Mouse (Mus musculus) c-Kit-negative CD71-positive TER-119-positive erythroid progenitor cells, embryonic 14.5 days (primary cell): ENCODE results near the gene Tnfrsf12a.

Source experiments
- DNase-seq: peaks from one replicate; pipeline ENCODE4 v3.0.0-alpha.2; 2013; ENCODE audit warnings: low read depth, low spot score

Tnfrsf12a gene

GRCm38 (mm10) chr17:23677236-23677679 lies at the start of gene Tnfrsf12a:
Tnfrsf12a (minus strand) TSS chr17:23677468.
- DNase-seq = peak; percentile 28

GRCm38 (mm10) chr17:23726758-23727142 lies 49.5 kb upstream of the Tnfrsf12a start:
- DNase-seq = peak; percentile 43

GRCm38 (mm10) chr17:23725999-23726757 lies 48.9 kb upstream of the Tnfrsf12a start, which contains the start of gene Pkmyt1:
Pkmyt1 (plus strand) TSS chr17:23726336.
- peak; percentile 91 for DNase-seq

GRCm38 (mm10) chr17:23725477-23725876 lies 48.2 kb upstream of the Tnfrsf12a start:
- DNase-seq = no peak

- no peak for DNase-seq
Measured at GRCm38 (mm10) chr17:23722376-23723125, 45.3 kb upstream of the Tnfrsf12a start, which contains the start of gene 1520401A03Rik. 1520401A03Rik (minus strand) TSS chr17:23722783.

- no peak for DNase-seq
Measured at GRCm38 (mm10) chr17:23721886-23722285, 44.6 kb upstream of the Tnfrsf12a start.

- DNase-seq = no peak
Measured at GRCm38 (mm10) chr17:23719455-23719854, 42.2 kb upstream of the Tnfrsf12a start.

GRCm38 (mm10) chr17:23717003-23717402 lies 39.7 kb upstream of the Tnfrsf12a start:
- DNase-seq = no peak

- DNase-seq = peak; percentile 52
Measured at GRCm38 (mm10) chr17:23706212-23706611, 28.9 kb upstream of the Tnfrsf12a start.

- DNase-seq = no peak
Measured at GRCm38 (mm10) chr17:23705525-23706104, 28.3 kb upstream of the Tnfrsf12a start.

- DNase-seq = no peak
Measured at GRCm38 (mm10) chr17:23704741-23705140, 27.5 kb upstream of the Tnfrsf12a start.

- DNase-seq = no peak
Measured at GRCm38 (mm10) chr17:23703301-23703700, 26.0 kb upstream of the Tnfrsf12a start.

- no peak for DNase-seq
Measured at GRCm38 (mm10) chr17:23700079-23700478, 22.8 kb upstream of the Tnfrsf12a start.

- DNase-seq = no peak
Measured at GRCm38 (mm10) chr17:23699131-23700077, 22.1 kb upstream of the Tnfrsf12a start.

GRCm38 (mm10) chr17:23695801-23696200 lies 18.5 kb upstream of the Tnfrsf12a start:
- no peak for DNase-seq

- no peak for DNase-seq
Measured at GRCm38 (mm10) chr17:23694491-23694890, 17.2 kb upstream of the Tnfrsf12a start.

GRCm38 (mm10) chr17:23683856-23684672 lies 6.8 kb upstream of the Tnfrsf12a start, which contains the start of gene Cldn9:
Cldn9 (minus strand) TSS chr17:23684026.
- no peak for DNase-seq

GRCm38 (mm10) chr17:23683226-23683625 lies 6.0 kb upstream of the Tnfrsf12a start:
- DNase-seq = no peak

GRCm38 (mm10) chr17:23682530-23682929 lies 5.3 kb upstream of the Tnfrsf12a start:
- DNase-seq = no peak

GRCm38 (mm10) chr17:23682092-23682491 lies 4.8 kb upstream of the Tnfrsf12a start:
- DNase-seq = no peak
